Mouse (Mus musculus) limb, embryonic 12.5 days (tissue): ENCODE results near the gene Ncapg2. TPM values are rescaled to one million over a fixed set of nuclear protein-coding genes. Genes with fewer than 3 reads are reported as not detected.

Source experiments
- ATAC-seq: fragments of 200-750 bp; cut with Nextera tagmentation; 2 replicates; pipeline ENCODE4 v1.8.0; 2017; ENCODE audit warnings: low read depth, moderate TSS enrichment; ENCODE audit not compliant: insufficient number of reproducible peaks, insufficient read depth, low FRiP score, low TSS enrichment
- H3K27ac ChIP-seq: fragments of 300-500 bp; sonication (generic); 2 replicates; pipeline ENCODE4 v1.5.1; 2016; ENCODE audit warnings: mild to moderate bottlenecking, moderate library complexity
- H3K27me3 ChIP-seq: fragments of 300-500 bp; sonication (generic); 2 replicates; pipeline ENCODE4 v1.6.1; 2016; ENCODE audit warnings: mild to moderate bottlenecking, moderate library complexity
- H3K36me3 ChIP-seq: fragments of 300-500 bp; sonication (generic); 2 replicates; pipeline ENCODE4 v1.6.1; 2016; ENCODE audit warnings: mild to moderate bottlenecking, moderate library complexity
- H3K4me1 ChIP-seq: fragments of 300-500 bp; sonication (generic); replicated peaks from 2 replicates; pipeline ENCODE4 v1.6.1; 2016
- H3K4me2 ChIP-seq: fragments of 300-500 bp; sonication (generic); 2 replicates; pipeline ENCODE4 v1.6.1; 2016; ENCODE audit warnings: mild to moderate bottlenecking, moderate library complexity
- H3K4me3 ChIP-seq: fragments of 300-500 bp; sonication (generic); replicated peaks from 2 replicates; pipeline ENCODE4 v1.5.1; 2016; ENCODE audit warnings: mild to moderate bottlenecking
- H3K9ac ChIP-seq: fragments of 300-500 bp; sonication (generic); replicated peaks from 2 replicates; pipeline ENCODE4 v1.6.1; 2016; ENCODE audit warnings: mild to moderate bottlenecking, moderate library complexity
- H3K9me3 ChIP-seq: fragments of 300-500 bp; sonication (generic); 2 replicates; pipeline ENCODE4 v1.6.1; 2016; ENCODE audit warnings: mild to moderate bottlenecking, moderate library complexity
- WGBS: fragments of 180-500 bp; shearing (Covaris S2); methylation state at CpG from one replicate; pipeline ENCODE4 v1.1.7; 2016; 5-methylcytosine and 5-hydroxymethylcytosine counted together
- polyA plus RNA-seq: library from polyadenylated mRNA; unstranded; fragments of >200 nt; fragmentation: Nextera tagmentation; extraction: Ambion mirVana; gene quantifications from 2 replicates; pipeline ENCODE4 v1.2.1, GENCODE M21; 2016

Ncapg2 gene
- polyA plus RNA-seq = 47.4 and 53.0 TPM in 2 replicates

- WGBS = under 1% methylated on average over 72 of the region's 72 CpGs
Measured at GRCm38 (mm10) chr12:116405045-116405835, at the start of gene Ncapg2. TSS of gene Ncapg2 (plus strand) at chr12:116405402.

GRCm38 (mm10) chr12:116362091-116362490, 43.1 kb upstream of the Ncapg2 start:
- no peak for ATAC-seq
- no peak overlapping the region for H3K4me2 ChIP-seq
- no peak overlapping the region for H3K4me3 ChIP-seq
- no peaks in the 10 kb centered on the region for H3K27me3 ChIP-seq
- H3K9ac ChIP-seq = no peak overlapping the region
- no peaks in the 10 kb centered on the region for H3K4me1 ChIP-seq
- H3K36me3 ChIP-seq = peaks cover 57% of the 10 kb centered on the region
- no peaks in the 10 kb centered on the region for H3K9me3 ChIP-seq
- no peak overlapping the region for H3K27ac ChIP-seq

More at GRCm38 (mm10) chr12:116405045-116405835, at the start of gene Ncapg2:
- H3K4me1 ChIP-seq = peaks cover 4% of the 10 kb centered on the region
- H3K27me3 ChIP-seq = no peaks in the 10 kb centered on the region
- peak within 1 kb of the TSS; percentile 83 for H3K9ac ChIP-seq
- H3K4me2 ChIP-seq = peak within 1 kb of the TSS; percentile 84
- H3K36me3 ChIP-seq = peaks cover 57% of the 10 kb centered on the region
- peak; percentile 98 for ATAC-seq
- H3K9me3 ChIP-seq = peaks cover 37% of the 10 kb centered on the region
- H3K27ac ChIP-seq = peak within 1 kb of the TSS; percentile 62; the same call in 1 of the 2 replicates
- H3K4me3 ChIP-seq = peak within 1 kb of the TSS; percentile 74

- Histone ChIP-seq H3K27ac (no peak overlapping the region), H3K9me3 (no peaks in the 10 kb centered on the region), H3K27me3 (no peaks in the 10 kb centered on the region), H3K9ac (no peak overlapping the region), H3K36me3 (peaks cover 50% of the 10 kb centered on the region), H3K4me2 (no peak overlapping the region), H3K4me3 (no peak overlapping the region), H3K4me1 (no peaks in the 10 kb centered on the region)
- 94% methylated on average over 3 of the region's 3 CpGs for WGBS
- no peak for ATAC-seq
Measured at GRCm38 (mm10) chr12:116366900-116367299, 38.3 kb upstream of the Ncapg2 start.

GRCm38 (mm10) chr12:116367346-116367745, 37.9 kb upstream of the Ncapg2 start:
- H3K4me2 ChIP-seq = no peak overlapping the region
- H3K4me1 ChIP-seq = no peaks in the 10 kb centered on the region
- no peak overlapping the region for H3K4me3 ChIP-seq
- H3K36me3 ChIP-seq = peaks cover 50% of the 10 kb centered on the region
- no peak overlapping the region for H3K9ac ChIP-seq
- WGBS = 93% methylated on average over 2 of the region's 2 CpGs
- H3K27ac ChIP-seq = no peak overlapping the region
- no peak for ATAC-seq
- H3K9me3 ChIP-seq = no peaks in the 10 kb centered on the region
- H3K27me3 ChIP-seq = no peaks in the 10 kb centered on the region

GRCm38 (mm10) chr12:116368857-116369256, 36.3 kb upstream of the Ncapg2 start:
- H3K9me3 ChIP-seq = no peaks in the 10 kb centered on the region
- 92% methylated on average over 2 of the region's 2 CpGs for WGBS
- no peak for ATAC-seq
- H3K4me3 ChIP-seq = no peak overlapping the region
- no peaks in the 10 kb centered on the region for H3K27me3 ChIP-seq
- H3K9ac ChIP-seq = no peak overlapping the region
- no peak overlapping the region for H3K4me2 ChIP-seq
- H3K36me3 ChIP-seq = peaks cover 43% of the 10 kb centered on the region
- no peak overlapping the region for H3K27ac ChIP-seq
- H3K4me1 ChIP-seq = no peaks in the 10 kb centered on the region

- Histone ChIP-seq H3K4me3 (no peak overlapping the region), H3K27ac (no peak overlapping the region), H3K36me3 (no peaks in the 10 kb centered on the region), H3K27me3 (no peaks in the 10 kb centered on the region), H3K9me3 (no peaks in the 10 kb centered on the region), H3K4me2 (no peak overlapping the region), H3K4me1 (no peaks in the 10 kb centered on the region), H3K9ac (no peak overlapping the region)
- no peak for ATAC-seq
- WGBS = 90% methylated on average over 2 of the region's 2 CpGs
Measured at GRCm38 (mm10) chr12:116383101-116383500, 22.1 kb upstream of the Ncapg2 start.

- Histone ChIP-seq H3K9ac (no peak overlapping the region), H3K27ac (no peak overlapping the region), H3K27me3 (no peaks in the 10 kb centered on the region), H3K9me3 (no peaks in the 10 kb centered on the region), H3K4me2 (no peak overlapping the region), H3K4me1 (no peaks in the 10 kb centered on the region), H3K4me3 (no peak overlapping the region), H3K36me3 (no peaks in the 10 kb centered on the region)
- no peak for ATAC-seq
Measured at GRCm38 (mm10) chr12:116383995-116384394, 21.2 kb upstream of the Ncapg2 start.

GRCm38 (mm10) chr12:116386802-116387201, 18.4 kb upstream of the Ncapg2 start:
- Histone ChIP-seq H3K36me3 (no peaks in the 10 kb centered on the region), H3K27me3 (no peaks in the 10 kb centered on the region), H3K4me1 (no peaks in the 10 kb centered on the region), H3K27ac (no peak overlapping the region), H3K4me3 (no peak overlapping the region), H3K4me2 (no peak overlapping the region), H3K9me3 (no peaks in the 10 kb centered on the region), H3K9ac (no peak overlapping the region)
- no peak for ATAC-seq
- WGBS = 91% methylated on average over 1 of the region's 1 CpGs

GRCm38 (mm10) chr12:116389868-116390267, 15.3 kb upstream of the Ncapg2 start:
- H3K4me3 ChIP-seq = no peak overlapping the region
- no peaks in the 10 kb centered on the region for H3K27me3 ChIP-seq
- H3K27ac ChIP-seq = no peak overlapping the region
- H3K36me3 ChIP-seq = no peaks in the 10 kb centered on the region
- no peaks in the 10 kb centered on the region for H3K9me3 ChIP-seq
- no peak for ATAC-seq
- no peak overlapping the region for H3K9ac ChIP-seq
- WGBS = 54% methylated on average over 1 of the region's 1 CpGs
- H3K4me2 ChIP-seq = no peak overlapping the region
- H3K4me1 ChIP-seq = no peaks in the 10 kb centered on the region

- H3K27ac ChIP-seq = no peak overlapping the region
- no peak overlapping the region for H3K4me3 ChIP-seq
- H3K27me3 ChIP-seq = no peaks in the 10 kb centered on the region
- no peak overlapping the region for H3K4me2 ChIP-seq
- no peak overlapping the region for H3K9ac ChIP-seq
- 0 out of 2 replicates have a peak, but pooled peaks cover 5% of the 10 kb centered on the region for H3K9me3 ChIP-seq
- ATAC-seq = no peak
- 68% methylated on average over 2 of the region's 2 CpGs for WGBS
- no peaks in the 10 kb centered on the region for H3K4me1 ChIP-seq
- no peaks in the 10 kb centered on the region for H3K36me3 ChIP-seq
Measured at GRCm38 (mm10) chr12:116394327-116394726, 10.9 kb upstream of the Ncapg2 start.

GRCm38 (mm10) chr12:116395312-116395711, 9.9 kb upstream of the Ncapg2 start:
- H3K9me3 ChIP-seq = peaks cover 14% of the 10 kb centered on the region; the same call in 1 of the 2 replicates
- H3K36me3 ChIP-seq = no peaks in the 10 kb centered on the region
- no peak overlapping the region for H3K4me3 ChIP-seq
- no peak for ATAC-seq
- H3K27ac ChIP-seq = no peak overlapping the region
- H3K4me1 ChIP-seq = no peaks in the 10 kb centered on the region
- H3K27me3 ChIP-seq = no peaks in the 10 kb centered on the region
- H3K9ac ChIP-seq = no peak overlapping the region
- no peak overlapping the region for H3K4me2 ChIP-seq
- WGBS = 86% methylated on average over 2 of the region's 2 CpGs
